Mouse (Mus musculus): Measurements from ENCODE around the gene Prepl.

GRCm38 (mm10) chr17:85027247-85027646 is 62.8 kb downstream of the Prepl start:
- TF ChIP-seq CTCF (conservative IDR thresholded peaks at IDR 0.05; ENCODE audit: low read length): no peak
- TF ChIP-seq NANOG (IDR thresholded peaks at IDR 0.05; ENCODE audit: borderline replicate concordance, low read length): no peak
- TF ChIP-seq POU5F1 (IDR thresholded peaks at IDR 0.05; ENCODE audit: borderline replicate concordance, low read length): no peak
